Mouse (Mus musculus): Measurements from ENCODE around the gene Slc25a25.

DNA sequence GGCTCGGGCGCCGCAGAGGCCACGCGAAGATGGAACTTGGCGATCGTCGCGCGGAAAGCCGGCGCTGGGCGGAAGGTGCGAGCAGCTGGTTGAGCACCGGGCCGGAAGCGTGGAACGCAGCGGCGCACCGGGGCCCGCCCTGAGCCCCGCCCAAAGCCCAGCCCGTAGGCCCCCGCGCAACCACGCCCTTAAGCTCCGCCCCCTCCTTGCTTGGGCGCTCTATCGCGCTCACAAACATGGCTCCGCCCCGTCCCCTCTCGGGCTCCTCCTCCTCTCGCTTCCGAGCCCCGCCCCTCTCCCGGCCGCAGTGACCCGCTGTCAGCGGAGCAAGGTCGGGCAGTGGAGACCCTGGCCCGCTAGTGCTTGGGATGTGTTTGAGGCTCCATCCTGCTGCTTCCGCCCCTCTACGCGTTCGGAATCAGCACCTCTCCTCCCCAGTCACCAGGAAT, 69.4 kb downstream of the Slc25a25 start, which contains the start of gene 1110008P14Rik:
- no peak for TF ChIP-seq CTCF (IDR thresholded peaks at IDR 0.05; ENCODE audit: control insufficient read depth, insufficient read depth, insufficient read length)
- no peak for TF ChIP-seq USF1 (IDR thresholded peaks at IDR 0.05; ENCODE audit: low read depth)
- TF ChIP-seq CEBPB (IDR thresholded peaks at IDR 0.05; ENCODE audit: low read depth) = no peak
